Mouse (Mus musculus): Measurements from ENCODE around the gene Pcgf1.

DNA sequence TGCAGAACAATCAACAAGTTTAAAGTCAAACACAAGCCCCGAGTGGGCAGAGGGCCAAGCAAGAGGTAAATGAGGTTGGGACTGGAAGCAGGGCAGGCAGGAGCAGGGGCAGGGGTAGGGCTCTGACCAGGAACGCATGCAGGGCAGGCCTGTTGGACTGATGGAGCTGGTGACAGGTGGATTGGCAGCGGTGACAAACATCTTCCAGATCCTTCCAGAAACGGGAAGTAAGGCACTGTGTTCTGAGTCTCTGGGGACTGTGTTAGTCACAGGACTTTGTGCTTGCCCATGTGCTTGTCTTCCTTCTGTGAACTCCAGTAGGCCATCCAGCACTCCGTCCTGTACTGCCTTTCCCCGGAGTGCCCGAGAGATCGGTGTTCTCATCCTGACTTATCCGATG lies 32.9 kb upstream of the Pcgf1 start:
- TF ChIP-seq CTCF (IDR thresholded peaks at IDR 0.05; ENCODE audit: low read depth, low read length), result no peak
- TF ChIP-seq POLR2A (IDR thresholded peaks at IDR 0.05; ENCODE audit: insufficient read depth, low read length), result no peak
